Mouse (Mus musculus): ENCODE data around the gene Actr1a. TPM values are rescaled to one million over a fixed set of nuclear protein-coding genes. Genes with fewer than 3 reads are reported as not detected.

The Actr1a gene
- polyA plus RNA-seq, 1 experiment from 2014 or later = 56.1 TPM

GRCm38 (mm10) chr19:46332721-46333339 lies 62.7 kb downstream of the Actr1a start:
- DNase-seq = no peak
- peaks cover 20% of the 10 kb centered on the region for H3K36me3 ChIP-seq
- H3K9me3 ChIP-seq (replicated peaks) = no peaks in the 10 kb centered on the region
- peaks cover 40% of the 10 kb centered on the region for H3K4me1 ChIP-seq (replicated peaks)
- H3K27me3 ChIP-seq = peaks cover 5% of the 10 kb centered on the region; the same call in 1 of the 2 replicates
- 69% methylated on average over 7 of the region's 7 CpGs for WGBS (ENCODE audit: insufficient replicate concordance)
- no peak overlapping the region for H3K9ac ChIP-seq
- 0 out of 2 replicates have a peak overlapping the region, but pooled peaks have one; percentile 3 for H3K27ac ChIP-seq
- no peak overlapping the region for H3K4me3 ChIP-seq (replicated peaks)
- ATAC-seq (ENCODE audit: low read depth) = no peak
- no peak overlapping the region for H3K4me2 ChIP-seq

GRCm38 (mm10) chr19:46331936-46332335 lies 63.6 kb downstream of the Actr1a start:
- Histone ChIP-seq H3K9me3 (replicated peaks) (no peaks in the 10 kb centered on the region), H3K27me3 (peaks cover 13% of the 10 kb centered on the region), H3K36me3 (peaks cover 20% of the 10 kb centered on the region), H3K4me3 (replicated peaks) (no peak overlapping the region), H3K4me2 (no peak overlapping the region), H3K9ac (no peak overlapping the region), H3K27ac (0 out of 2 replicates have a peak overlapping the region, but pooled peaks have one; percentile 3), H3K4me1 (replicated peaks) (peaks cover 40% of the 10 kb centered on the region)
- ATAC-seq (ENCODE audit: low read depth) (no peak), DNase-seq (no peak)
- WGBS (ENCODE audit: insufficient replicate concordance) = 75% methylated on average over 3 of the region's 3 CpGs

- Histone ChIP-seq H3K4me1 (replicated peaks) (peaks cover 40% of the 10 kb centered on the region), H3K27me3 (peaks cover 19% of the 10 kb centered on the region), H3K9me3 (replicated peaks) (no peaks in the 10 kb centered on the region), H3K36me3 (peaks cover 20% of the 10 kb centered on the region), H3K9ac (no peak overlapping the region), H3K4me3 (replicated peaks) (no peak overlapping the region), H3K27ac (no peak overlapping the region), H3K4me2 (no peak overlapping the region)
- ATAC-seq (ENCODE audit: low read depth) (no peak), DNase-seq (no peak)
- 86% methylated on average over 14 of the region's 14 CpGs for WGBS (ENCODE audit: insufficient replicate concordance)
Observed at GRCm38 (mm10) chr19:46331326-46331725, 64.2 kb downstream of the Actr1a start.

GRCm38 (mm10) chr19:46330696-46331095 lies 64.9 kb downstream of the Actr1a start:
- H3K27ac ChIP-seq = no peak overlapping the region
- no peak for ATAC-seq (ENCODE audit: low read depth)
- no peak overlapping the region for H3K9ac ChIP-seq
- no peak overlapping the region for H3K4me2 ChIP-seq
- WGBS (ENCODE audit: insufficient replicate concordance) = 83% methylated on average over 12 of the region's 12 CpGs
- peaks cover 25% of the 10 kb centered on the region for H3K27me3 ChIP-seq
- no peak for DNase-seq
- H3K4me3 ChIP-seq (replicated peaks) = no peak overlapping the region
- H3K36me3 ChIP-seq = peaks cover 20% of the 10 kb centered on the region
- H3K9me3 ChIP-seq (replicated peaks) = no peaks in the 10 kb centered on the region
- H3K4me1 ChIP-seq (replicated peaks) = peaks cover 39% of the 10 kb centered on the region

GRCm38 (mm10) chr19:46329951-46330350 lies 65.6 kb downstream of the Actr1a start:
- DNase-seq (peak; percentile 79), ATAC-seq (ENCODE audit: low read depth) (peak; percentile 48)
- peaks cover 42% of the 10 kb centered on the region for H3K4me1 ChIP-seq (replicated peaks)
- peaks cover 32% of the 10 kb centered on the region for H3K27me3 ChIP-seq
- WGBS (ENCODE audit: insufficient replicate concordance) = 7% methylated on average over 16 of the region's 16 CpGs
- no peak overlapping the region for H3K27ac ChIP-seq
- H3K4me2 ChIP-seq = peak overlapping the region; percentile 100
- H3K36me3 ChIP-seq = peaks cover 20% of the 10 kb centered on the region
- 0 out of 2 replicates have a peak overlapping the region, but pooled peaks have one; percentile 83 for H3K9ac ChIP-seq
- no peaks in the 10 kb centered on the region for H3K9me3 ChIP-seq (replicated peaks)
- peak overlapping the region; percentile 82 for H3K4me3 ChIP-seq (replicated peaks)

- DNase-seq = no peak
Observed at GRCm38 (mm10) chr19:46329031-46329641, 66.4 kb downstream of the Actr1a start.

GRCm38 (mm10) chr19:46328081-46329030 lies 67.2 kb downstream of the Actr1a start, which contains the start of gene Fbxl15:
TSS of gene Fbxl15 (plus strand) at chr19:46328184.
- Histone ChIP-seq H3K36me3 (peaks cover 20% of the 10 kb centered on the region), H3K9me3 (replicated peaks) (no peaks in the 10 kb centered on the region), H3K4me2 (peak within 1 kb of the TSS; percentile 100), H3K4me1 (replicated peaks) (peaks cover 46% of the 10 kb centered on the region), H3K4me3 (replicated peaks) (peak within 1 kb of the TSS; percentile 82), H3K9ac (peak within 1 kb of the TSS; percentile 83), H3K27me3 (peaks cover 48% of the 10 kb centered on the region), H3K27ac (peak within 1 kb of the TSS; percentile 91)
- DNase-seq (peak; percentile 88), ATAC-seq (ENCODE audit: low read depth) (peak; percentile 87)
- WGBS (ENCODE audit: insufficient replicate concordance) = under 1% methylated on average over 81 of the region's 81 CpGs

More at GRCm38 (mm10) chr19:46329031-46329641, 66.4 kb downstream of the Actr1a start:
- peak overlapping the region; percentile 83 for H3K9ac ChIP-seq
- peaks cover 41% of the 10 kb centered on the region for H3K27me3 ChIP-seq
- WGBS (ENCODE audit: insufficient replicate concordance) = 4% methylated on average over 54 of the region's 54 CpGs
- peaks cover 46% of the 10 kb centered on the region for H3K4me1 ChIP-seq (replicated peaks)
- no peaks in the 10 kb centered on the region for H3K9me3 ChIP-seq (replicated peaks)
- peak overlapping the region; percentile 91 for H3K27ac ChIP-seq
- peak overlapping the region; percentile 100 for H3K4me2 ChIP-seq
- H3K36me3 ChIP-seq = peaks cover 20% of the 10 kb centered on the region
- no peak for ATAC-seq (ENCODE audit: low read depth)
- peak overlapping the region; percentile 82 for H3K4me3 ChIP-seq (replicated peaks)

GRCm38 (mm10) chr19:46327531-46328064 lies 68.0 kb downstream of the Actr1a start:
- Histone ChIP-seq H3K4me1 (replicated peaks) (peaks cover 46% of the 10 kb centered on the region), H3K9me3 (replicated peaks) (no peaks in the 10 kb centered on the region), H3K27ac (peak overlapping the region; percentile 91; the same call in 1 of the 2 replicates), H3K36me3 (peaks cover 20% of the 10 kb centered on the region), H3K9ac (peak overlapping the region; percentile 83), H3K27me3 (peaks cover 56% of the 10 kb centered on the region), H3K4me3 (replicated peaks) (peak overlapping the region; percentile 82), H3K4me2 (peak overlapping the region; percentile 100)
- DNase-seq (no peak), ATAC-seq (ENCODE audit: low read depth) (no peak)
- 24% methylated on average over 14 of the region's 14 CpGs for WGBS (ENCODE audit: insufficient replicate concordance)

MicroRNAs within 50 kb of the gene (microRNA counts, 519-probe panel; counts per million panel counts)
- microRNA mmu-miR-146b = 3,759 counts per million, percentile 28 among the panel's probes with 10 or more counts

Small RNA genes within 50 kb of the gene (microRNA-seq; reads per million reads assigned to microRNA genes)
- gene Mir146b = 0.88 reads per million

Other genes starting within 250 kb of the Actr1a start
- gene Pitx3, start 247.4 kb downstream of the Actr1a start, polyA plus RNA-seq (2015; fragmentation: Nextera tagmentation; extraction: Ambion mirVana) = 0.17 and 0.25 TPM in 2 replicates
- gene Gbf1, start 243.2 kb downstream of the Actr1a start, polyA plus RNA-seq (2015; fragmentation: Nextera tagmentation; extraction: Ambion mirVana) = 18.1 and 20.1 TPM in 2 replicates
- gene Nfkb2, start 91.4 kb downstream of the Actr1a start, polyA plus RNA-seq (2015; fragmentation: Nextera tagmentation; extraction: Ambion mirVana) = 3.9 and 4.3 TPM in 2 replicates
- gene Psd, start 68.6 kb downstream of the Actr1a start, polyA plus RNA-seq (2015; fragmentation: Nextera tagmentation; extraction: Ambion mirVana) = 5.8 and 7.1 TPM in 2 replicates
- 11.2 and 12.1 TPM in 2 replicates for gene Fbxl15, start 67.6 kb downstream of the Actr1a start, polyA plus RNA-seq (2015; fragmentation: Nextera tagmentation; extraction: Ambion mirVana)
- gene Cuedc2, start 57.0 kb downstream of the Actr1a start, polyA plus RNA-seq (2015; fragmentation: Nextera tagmentation; extraction: Ambion mirVana) = 85.6 and 86.7 TPM in 2 replicates
- gene Mfsd13a, start 54.6 kb downstream of the Actr1a start, polyA plus RNA-seq (2015; fragmentation: Nextera tagmentation; extraction: Ambion mirVana) = 10.6 and 12.3 TPM in 2 replicates
- gene 2310034G01Rik, start 45.4 kb downstream of the Actr1a start, polyA plus RNA-seq (2015; fragmentation: Nextera tagmentation; extraction: Ambion mirVana) = 0.44 and 0.59 TPM in 2 replicates
- gene Sufu, start 1.1 kb upstream of the Actr1a start, polyA plus RNA-seq (2015; fragmentation: Nextera tagmentation; extraction: Ambion mirVana) = 6.3 and 8.2 TPM in 2 replicates
- gene Trim8, start 106.0 kb upstream of the Actr1a start, polyA plus RNA-seq (2015; fragmentation: Nextera tagmentation; extraction: Ambion mirVana) = 9.1 and 9.2 TPM in 2 replicates
- gene Arl3, start 177.4 kb upstream of the Actr1a start, polyA plus RNA-seq (2015; fragmentation: Nextera tagmentation; extraction: Ambion mirVana) = 29.8 and 32.1 TPM in 2 replicates
- 18.3 and 19.8 TPM in 2 replicates for gene Sfxn2, start 177.6 kb upstream of the Actr1a start, polyA plus RNA-seq (2015; fragmentation: Nextera tagmentation; extraction: Ambion mirVana)
- gene Wbp1l, start 203.3 kb upstream of the Actr1a start, polyA plus RNA-seq (2015; fragmentation: Nextera tagmentation; extraction: Ambion mirVana) = 14.9 and 17.3 TPM in 2 replicates

All from liver, embryonic 13.5 days (tissue).